Mouse (Mus musculus): ENCODE measurements around the gene Snx30. TPM values are rescaled to one million over a fixed set of nuclear protein-coding genes. Genes with fewer than 3 reads are reported as not detected.
A peak's percentile ranks its signal among the peaks of the same experiment; 100 is the strongest.

The Snx30 gene
- polyA plus RNA-seq, 1 experiment from 2014 or later = 4.9 TPM

- H3K9ac ChIP-seq (ENCODE audit: low read depth, low read length) = no peak overlapping the region
- no peaks in the 10 kb centered on the region for H3K27me3 ChIP-seq (ENCODE audit: control insufficient read depth, insufficient read depth, low read length)
- no peak overlapping the region for H3K27ac ChIP-seq (ENCODE audit: low read depth, low read length)
- no peak overlapping the region for H3K4me2 ChIP-seq
- H3K9me3 ChIP-seq (replicated peaks; ENCODE audit: control insufficient read depth, low read length) = 0 out of 2 replicates have a peak, but pooled peaks cover 2% of the 10 kb centered on the region
- WGBS (ENCODE audit: insufficient replicate concordance) = 84% methylated on average over 3 of the region's 3 CpGs
- H3K4me3 ChIP-seq (ENCODE audit: low read depth, low read length) = no peak overlapping the region
- no peak for ATAC-seq (replicated peaks; ENCODE audit: insufficient number of reproducible peaks, low FRiP score, low TSS enrichment)
- peaks cover 6% of the 10 kb centered on the region; the same call in 1 of the 2 replicates for H3K4me1 ChIP-seq (ENCODE audit: control insufficient read depth, insufficient read depth, low read length)
- peaks cover 4% of the 10 kb centered on the region; the same call in 1 of the 2 replicates for H3K36me3 ChIP-seq (ENCODE audit: control insufficient read depth, insufficient read depth, low read length)
Observed at GRCm38 (mm10) chr4:59845245-59845637, 39.6 kb downstream of the Snx30 start.

GRCm38 (mm10) chr4:59847447-59847846 is 41.8 kb downstream of the Snx30 start:
- 84% methylated on average over 5 of the region's 5 CpGs for WGBS (ENCODE audit: insufficient replicate concordance)
- no peak for ATAC-seq (replicated peaks; ENCODE audit: insufficient number of reproducible peaks, low FRiP score, low TSS enrichment)
- Histone ChIP-seq H3K4me2 (no peak overlapping the region), H3K9ac (ENCODE audit: low read depth, low read length) (no peak overlapping the region), H3K9me3 (replicated peaks; ENCODE audit: control insufficient read depth, low read length) (0 out of 2 replicates have a peak, but pooled peaks cover 2% of the 10 kb centered on the region), H3K4me3 (ENCODE audit: low read depth, low read length) (no peak overlapping the region), H3K36me3 (ENCODE audit: control insufficient read depth, insufficient read depth, low read length) (peaks cover 4% of the 10 kb centered on the region; the same call in 1 of the 2 replicates), H3K27ac (ENCODE audit: low read depth, low read length) (no peak overlapping the region), H3K4me1 (ENCODE audit: control insufficient read depth, insufficient read depth, low read length) (peaks cover 5% of the 10 kb centered on the region; the same call in 1 of the 2 replicates), H3K27me3 (ENCODE audit: control insufficient read depth, insufficient read depth, low read length) (no peaks in the 10 kb centered on the region)

- no peak overlapping the region for H3K4me3 ChIP-seq (ENCODE audit: low read depth, low read length)
- H3K9ac ChIP-seq (ENCODE audit: low read depth, low read length) = no peak overlapping the region
- 0 out of 2 replicates have a peak, but pooled peaks cover 2% of the 10 kb centered on the region for H3K9me3 ChIP-seq (replicated peaks; ENCODE audit: control insufficient read depth, low read length)
- 0 out of 2 replicates have a peak, but pooled peaks cover 2% of the 10 kb centered on the region for H3K4me1 ChIP-seq (ENCODE audit: control insufficient read depth, insufficient read depth, low read length)
- ATAC-seq (replicated peaks; ENCODE audit: insufficient number of reproducible peaks, low FRiP score, low TSS enrichment) = no peak
- WGBS (ENCODE audit: insufficient replicate concordance) = 61% methylated on average over 2 of the region's 2 CpGs
- H3K27me3 ChIP-seq (ENCODE audit: control insufficient read depth, insufficient read depth, low read length) = no peaks in the 10 kb centered on the region
- H3K36me3 ChIP-seq (ENCODE audit: control insufficient read depth, insufficient read depth, low read length) = peaks cover 4% of the 10 kb centered on the region; the same call in 1 of the 2 replicates
- H3K4me2 ChIP-seq = no peak overlapping the region
- H3K27ac ChIP-seq (ENCODE audit: low read depth, low read length) = no peak overlapping the region
Observed at GRCm38 (mm10) chr4:59850181-59850580, 44.5 kb downstream of the Snx30 start.

GRCm38 (mm10) chr4:59850886-59851623 is 45.4 kb downstream of the Snx30 start:
- Histone ChIP-seq H3K4me1 (ENCODE audit: control insufficient read depth, insufficient read depth, low read length) (0 out of 2 replicates have a peak, but pooled peaks cover 2% of the 10 kb centered on the region), H3K36me3 (ENCODE audit: control insufficient read depth, insufficient read depth, low read length) (peaks cover 2% of the 10 kb centered on the region; the same call in 1 of the 2 replicates), H3K4me3 (ENCODE audit: low read depth, low read length) (no peak overlapping the region), H3K9me3 (replicated peaks; ENCODE audit: control insufficient read depth, low read length) (0 out of 2 replicates have a peak, but pooled peaks cover 2% of the 10 kb centered on the region), H3K27me3 (ENCODE audit: control insufficient read depth, insufficient read depth, low read length) (no peaks in the 10 kb centered on the region), H3K9ac (ENCODE audit: low read depth, low read length) (no peak overlapping the region), H3K27ac (ENCODE audit: low read depth, low read length) (peak overlapping the region; percentile 22; the same call in 1 of the 2 replicates), H3K4me2 (no peak overlapping the region)
- ATAC-seq (replicated peaks; ENCODE audit: insufficient number of reproducible peaks, low FRiP score, low TSS enrichment) = no peak
- 75% methylated on average over 5 of the region's 5 CpGs for WGBS (ENCODE audit: insufficient replicate concordance)

GRCm38 (mm10) chr4:59853155-59853554 is 47.5 kb downstream of the Snx30 start:
- H3K4me3 ChIP-seq (ENCODE audit: low read depth, low read length) = no peak overlapping the region
- H3K27me3 ChIP-seq (ENCODE audit: control insufficient read depth, insufficient read depth, low read length) = no peaks in the 10 kb centered on the region
- no peaks in the 10 kb centered on the region; the same call in 1 of the 2 replicates for H3K36me3 ChIP-seq (ENCODE audit: control insufficient read depth, insufficient read depth, low read length)
- H3K9me3 ChIP-seq (replicated peaks; ENCODE audit: control insufficient read depth, low read length) = no peaks in the 10 kb centered on the region
- no peak for ATAC-seq (replicated peaks; ENCODE audit: insufficient number of reproducible peaks, low FRiP score, low TSS enrichment)
- H3K4me2 ChIP-seq = no peak overlapping the region
- no peak overlapping the region for H3K9ac ChIP-seq (ENCODE audit: low read depth, low read length)
- 0 out of 2 replicates have a peak, but pooled peaks cover 2% of the 10 kb centered on the region for H3K4me1 ChIP-seq (ENCODE audit: control insufficient read depth, insufficient read depth, low read length)
- no peak overlapping the region for H3K27ac ChIP-seq (ENCODE audit: low read depth, low read length)
- 83% methylated on average over 7 of the region's 7 CpGs for WGBS (ENCODE audit: insufficient replicate concordance)

- no peak for ATAC-seq (replicated peaks; ENCODE audit: insufficient number of reproducible peaks, low FRiP score, low TSS enrichment)
- no peaks in the 10 kb centered on the region for H3K27me3 ChIP-seq (ENCODE audit: control insufficient read depth, insufficient read depth, low read length)
- no peaks in the 10 kb centered on the region for H3K9me3 ChIP-seq (replicated peaks; ENCODE audit: control insufficient read depth, low read length)
- H3K4me2 ChIP-seq = no peak overlapping the region
- H3K4me1 ChIP-seq (ENCODE audit: control insufficient read depth, insufficient read depth, low read length) = peaks cover 9% of the 10 kb centered on the region; the same call in 1 of the 2 replicates
- H3K36me3 ChIP-seq (ENCODE audit: control insufficient read depth, insufficient read depth, low read length) = no peaks in the 10 kb centered on the region; the same call in 1 of the 2 replicates
- H3K4me3 ChIP-seq (ENCODE audit: low read depth, low read length) = no peak overlapping the region
- H3K9ac ChIP-seq (ENCODE audit: low read depth, low read length) = no peak overlapping the region
- no peak overlapping the region for H3K27ac ChIP-seq (ENCODE audit: low read depth, low read length)
- WGBS (ENCODE audit: insufficient replicate concordance) = 67% methylated on average over 16 of the region's 16 CpGs
Observed at GRCm38 (mm10) chr4:59859693-59860425, 54.2 kb downstream of the Snx30 start.

- 59% methylated on average over 2 of the region's 2 CpGs for WGBS (ENCODE audit: insufficient replicate concordance)
- Histone ChIP-seq H3K27ac (ENCODE audit: low read depth, low read length) (no peak overlapping the region), H3K27me3 (ENCODE audit: control insufficient read depth, insufficient read depth, low read length) (no peaks in the 10 kb centered on the region), H3K9ac (ENCODE audit: low read depth, low read length) (no peak overlapping the region), H3K4me2 (no peak overlapping the region), H3K4me1 (ENCODE audit: control insufficient read depth, insufficient read depth, low read length) (peaks cover 9% of the 10 kb centered on the region; the same call in 1 of the 2 replicates), H3K36me3 (ENCODE audit: control insufficient read depth, insufficient read depth, low read length) (no peaks in the 10 kb centered on the region; the same call in 1 of the 2 replicates), H3K9me3 (replicated peaks; ENCODE audit: control insufficient read depth, low read length) (no peaks in the 10 kb centered on the region), H3K4me3 (ENCODE audit: low read depth, low read length) (no peak overlapping the region)
- ATAC-seq (replicated peaks; ENCODE audit: insufficient number of reproducible peaks, low FRiP score, low TSS enrichment) = no peak
Observed at GRCm38 (mm10) chr4:59860431-59860830, 54.8 kb downstream of the Snx30 start.

- WGBS (ENCODE audit: insufficient replicate concordance) = 60% methylated on average over 4 of the region's 4 CpGs
- no peak for ATAC-seq (replicated peaks; ENCODE audit: insufficient number of reproducible peaks, low FRiP score, low TSS enrichment)
- H3K4me1 ChIP-seq (ENCODE audit: control insufficient read depth, insufficient read depth, low read length) = peaks cover 9% of the 10 kb centered on the region; the same call in 1 of the 2 replicates
Observed at GRCm38 (mm10) chr4:59861871-59862270, 56.2 kb downstream of the Snx30 start.

More at GRCm38 (mm10) chr4:59861871-59862270, 56.2 kb downstream of the Snx30 start:
- no peaks in the 10 kb centered on the region; the same call in 1 of the 2 replicates for H3K36me3 ChIP-seq (ENCODE audit: control insufficient read depth, insufficient read depth, low read length)
- H3K9me3 ChIP-seq (replicated peaks; ENCODE audit: control insufficient read depth, low read length) = no peaks in the 10 kb centered on the region
- no peak overlapping the region for H3K4me3 ChIP-seq (ENCODE audit: low read depth, low read length)
- H3K27ac ChIP-seq (ENCODE audit: low read depth, low read length) = no peak overlapping the region
- no peak overlapping the region for H3K9ac ChIP-seq (ENCODE audit: low read depth, low read length)
- H3K4me2 ChIP-seq = no peak overlapping the region
- H3K27me3 ChIP-seq (ENCODE audit: control insufficient read depth, insufficient read depth, low read length) = no peaks in the 10 kb centered on the region

Measured in heart, embryonic 11.5 days (tissue).